Mouse (Mus musculus) olfactory bulb, adult 2 months (tissue): ENCODE results near the gene Traip.

Experiments
- CTCF ChIP-seq: fragments of 200-500 bp; IDR thresholded peaks from 2 replicates; pipeline ENCODE4 v1.5.1; 2012; ENCODE audit warnings: low read depth, mild to moderate bottlenecking, low read length, moderate library complexity; ENCODE audit not compliant: insufficient read depth
- POLR2A ChIP-seq: fragments of 200-500 bp; IDR thresholded peaks from 2 replicates; pipeline ENCODE4 v1.6.1; 2012; ENCODE audit warnings: mild to moderate bottlenecking, low read depth, low read length, moderate library complexity; ENCODE audit not compliant: insufficient read depth

GRCm38 (mm10) chr9:107968531-107968930 lies 18.6 kb downstream of the Traip start:
- TF ChIP-seq CTCF (no peak), POLR2A (no peak)
